Mouse (Mus musculus) 3T3-L1 (cell line): Measurements from ENCODE around the gene Tex37.

Experiments
- DNase-seq: peaks from one replicate; pipeline ENCODE4 v3.0.0-alpha.2; 2015; ENCODE audit warnings: low read depth, low spot score

The Tex37 gene

GRCm38 (mm10) chr6:70887993-70888392 is 30.7 kb downstream of the Tex37 start:
- DNase-seq, result no peak

GRCm38 (mm10) chr6:70880714-70881304 is 37.9 kb downstream of the Tex37 start:
- DNase-seq, result peak; percentile 91

- no peak for DNase-seq
Measured at GRCm38 (mm10) chr6:70875017-70875416, 43.7 kb downstream of the Tex37 start.

GRCm38 (mm10) chr6:70874035-70874775 is 44.5 kb downstream of the Tex37 start:
- DNase-seq, result no peak

- DNase-seq, result no peak
Measured at GRCm38 (mm10) chr6:70872570-70872969, 46.2 kb downstream of the Tex37 start.

GRCm38 (mm10) chr6:70872128-70872527 is 46.6 kb downstream of the Tex37 start:
- DNase-seq, result peak; percentile 82

- no peak for DNase-seq
Measured at GRCm38 (mm10) chr6:70871511-70871980, 47.2 kb downstream of the Tex37 start.

- no peak for DNase-seq
Measured at GRCm38 (mm10) chr6:70867297-70867696, 51.4 kb downstream of the Tex37 start.

- no peak for DNase-seq
Measured at GRCm38 (mm10) chr6:70866761-70867160, 52.0 kb downstream of the Tex37 start.

- DNase-seq, result no peak
Measured at GRCm38 (mm10) chr6:70864285-70864684, 54.4 kb downstream of the Tex37 start.
